Mouse (Mus musculus) erythroblast, embryonic 14.5 days (primary cell): Measurements from ENCODE around the gene Bag6.

ENCODE experiments used
- GATA1 ChIP-seq: IDR thresholded peaks from 2 replicates; pipeline ENCODE4 v1.6.1; 2012; ENCODE audit warnings: low read length, inconsistent platforms, mixed read lengths
- TAL1 ChIP-seq: IDR thresholded peaks from 3 replicates; pipeline ENCODE4 v1.6.1; 2012; ENCODE audit warnings: low read length, inconsistent platforms, mixed read lengths

- TF ChIP-seq TAL1 (no peak), GATA1 (no peak)
These were observed 19.0 kb downstream of the Bag6 start for GRCm38 (mm10) chr17:35153931-35154330.
